Mouse (Mus musculus): ENCODE results near the gene Tctex1d1. TPM values are rescaled to one million over a fixed set of nuclear protein-coding genes. Genes with fewer than 3 reads are reported as not detected.
A peak's percentile ranks its signal among the peaks of the same experiment; 100 is the strongest.

The Tctex1d1 gene
- not detected for total RNA-seq (2021)
- long read RNA-seq, experiment 1, result 0 reads
- long read RNA-seq, experiment 2, result 0 reads

GRCm38 (mm10) chr4:102978440-102978839 is at the start of gene Tctex1d1:
Gene Tctex1d1 (plus strand): TSS chr4:102978606.
- DNase-seq, result peak in 1 of 2 experiments; percentile 12

DNA sequence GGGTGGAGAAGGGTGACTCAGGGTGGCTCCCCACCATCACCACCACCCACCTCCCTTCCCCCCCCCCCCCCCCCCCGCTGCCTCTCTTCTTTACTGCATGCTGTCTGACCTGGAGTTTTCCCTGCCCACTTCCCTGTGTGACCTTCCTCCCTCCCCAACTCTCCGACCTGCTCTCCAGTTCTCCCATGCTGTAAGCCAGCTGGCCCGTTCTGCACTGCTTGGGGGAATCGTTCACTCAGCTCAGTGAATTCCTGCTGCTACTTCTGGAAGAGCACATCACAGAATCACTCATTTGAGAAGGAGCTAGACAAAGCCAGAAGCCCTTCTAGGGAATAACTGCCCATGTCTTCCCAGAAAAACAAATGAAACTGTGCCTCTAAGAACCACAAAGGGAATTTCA is 48.9 kb upstream of the Tctex1d1 start:
- DNase-seq, result no peak

GRCm38 (mm10) chr4:102930679-102931078 is 47.7 kb upstream of the Tctex1d1 start:
- DNase-seq, result peak in 1 of 2 experiments; percentile 1

DNA sequence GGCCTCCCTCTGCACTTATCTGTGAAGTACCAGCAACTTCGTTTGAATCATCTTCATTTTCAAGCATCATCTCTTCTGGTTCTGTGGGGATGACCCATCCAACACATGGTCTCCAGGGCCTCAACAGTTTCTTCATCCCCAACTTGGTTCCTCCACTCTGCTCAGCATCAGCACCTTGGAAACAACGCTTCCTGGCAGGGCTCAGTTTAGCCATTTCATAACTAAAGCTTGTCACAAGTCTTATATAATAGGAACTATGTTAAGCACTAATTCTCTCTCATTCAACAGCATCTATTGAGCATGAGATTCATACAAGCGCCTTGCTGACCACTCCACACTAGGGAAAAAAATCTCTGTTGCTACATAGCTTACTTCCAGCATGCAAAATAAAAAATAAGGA is 38.1 kb upstream of the Tctex1d1 start:
- no peak for DNase-seq

- DNase-seq, result no peak
Measured at GRCm38 (mm10) chr4:102940738-102941137, 37.7 kb upstream of the Tctex1d1 start.

DNA sequence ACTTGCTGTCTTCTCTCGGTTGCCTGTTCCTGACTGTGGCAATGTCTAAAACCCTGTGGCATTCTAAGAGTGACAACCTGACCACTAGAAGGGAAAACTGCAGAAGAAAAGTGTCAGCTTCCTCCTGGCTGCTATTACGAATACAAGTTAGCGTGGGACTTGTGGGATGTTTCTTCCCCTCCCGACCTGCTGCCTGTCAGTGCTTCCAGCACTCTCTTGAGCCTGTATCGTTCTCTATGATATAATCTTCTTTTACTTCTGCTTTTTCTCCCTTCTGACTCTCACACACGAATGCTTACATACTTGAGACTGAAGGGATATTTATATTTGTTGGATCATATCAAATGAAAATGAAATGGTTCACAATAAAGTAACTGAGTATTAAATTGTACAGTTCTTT is 34.1 kb upstream of the Tctex1d1 start:
- DNase-seq, result no peak

DNA sequence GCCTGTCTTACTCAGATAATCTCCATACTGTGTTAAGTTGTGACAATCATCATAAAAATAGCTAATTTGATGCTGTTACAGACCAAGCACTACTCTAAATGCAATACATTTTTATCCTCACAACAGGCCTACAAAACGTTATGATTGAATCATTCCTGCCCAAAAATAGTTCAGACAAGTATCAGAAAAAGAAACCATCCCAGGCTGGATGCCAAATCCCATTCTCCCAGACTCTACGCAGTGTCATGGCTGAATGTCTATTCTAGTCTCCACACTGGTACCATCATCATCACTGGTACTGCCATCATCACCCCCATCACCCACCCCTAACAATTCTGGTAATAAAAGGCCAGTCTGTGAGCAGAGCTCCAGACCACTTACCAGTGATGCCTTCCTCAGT is 25.9 kb upstream of the Tctex1d1 start:
- DNase-seq, result no peak

- DNase-seq, result no peak
Measured at GRCm38 (mm10) chr4:102955294-102955956, 23.0 kb upstream of the Tctex1d1 start.

- DNase-seq, result no peak
Measured at GRCm38 (mm10) chr4:102959409-102959808, 19.0 kb upstream of the Tctex1d1 start.

DNA sequence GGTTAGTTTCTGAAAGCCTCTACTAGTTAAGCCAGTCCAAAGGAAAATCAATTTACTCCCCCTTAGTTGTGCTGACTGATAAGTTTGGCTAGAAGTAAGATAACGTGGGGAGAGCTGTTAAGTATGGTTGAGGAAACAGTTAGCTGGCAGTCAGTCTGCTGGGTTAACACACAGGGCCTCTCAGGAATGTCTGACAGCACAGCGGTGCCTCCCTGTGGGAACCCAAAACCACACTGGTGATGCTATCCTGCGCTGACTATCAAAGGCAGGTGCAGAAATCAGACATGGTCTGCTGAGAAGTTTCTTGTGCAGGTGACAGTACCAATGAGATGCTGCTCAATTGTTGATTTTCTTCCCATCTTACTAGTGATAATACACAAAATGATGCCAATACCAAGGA is 14.2 kb upstream of the Tctex1d1 start:
- DNase-seq, result no peak

DNA sequence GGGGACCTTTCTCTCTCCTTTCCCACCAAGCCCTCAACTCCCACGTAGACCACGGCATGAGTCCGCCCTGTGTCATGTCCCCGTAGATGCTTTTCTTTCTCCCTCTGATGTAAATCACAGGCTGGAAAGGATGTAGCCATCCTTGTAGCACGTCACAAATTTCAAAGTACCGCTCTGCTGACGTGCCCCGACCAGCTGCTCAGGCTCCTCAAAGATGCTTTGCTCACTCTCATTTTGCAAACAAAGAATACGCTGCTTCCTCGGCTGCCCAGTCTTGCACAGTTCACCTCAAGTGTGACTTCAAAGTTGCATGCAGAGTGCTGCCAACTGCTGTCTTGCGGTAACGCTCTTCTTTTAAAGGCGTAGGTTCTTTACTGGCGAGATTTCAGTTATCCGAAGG is 10.6 kb upstream of the Tctex1d1 start:
- DNase-seq, result no peak

GRCm38 (mm10) chr4:102969599-102969998 is 8.8 kb upstream of the Tctex1d1 start:
- no peak for DNase-seq

- DNase-seq, result no peak
Measured at GRCm38 (mm10) chr4:102971159-102971558, 7.2 kb upstream of the Tctex1d1 start.

DNA sequence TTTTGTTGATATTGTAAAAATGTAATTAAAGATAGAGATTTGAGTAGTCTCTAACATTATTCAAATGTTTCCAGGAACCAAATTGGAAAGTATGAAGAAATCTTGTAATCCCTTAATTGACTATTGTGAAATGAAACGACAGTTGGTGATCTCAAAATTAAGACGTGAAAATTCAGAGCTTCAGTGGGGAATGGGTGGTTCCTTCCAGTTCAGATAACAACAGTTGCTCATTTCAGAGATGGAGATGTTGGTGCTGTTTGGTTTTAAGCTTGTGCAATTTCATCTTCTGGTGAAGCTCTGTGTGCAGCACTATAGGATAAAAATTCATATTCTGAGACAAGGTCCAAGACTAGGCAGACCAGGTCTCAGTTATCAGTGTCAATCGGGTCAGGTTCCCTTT is 6.3 kb upstream of the Tctex1d1 start:
- no peak for DNase-seq

GRCm38 (mm10) chr4:102974172-102974571 is 4.2 kb upstream of the Tctex1d1 start:
- DNase-seq, result no peak

DNA sequence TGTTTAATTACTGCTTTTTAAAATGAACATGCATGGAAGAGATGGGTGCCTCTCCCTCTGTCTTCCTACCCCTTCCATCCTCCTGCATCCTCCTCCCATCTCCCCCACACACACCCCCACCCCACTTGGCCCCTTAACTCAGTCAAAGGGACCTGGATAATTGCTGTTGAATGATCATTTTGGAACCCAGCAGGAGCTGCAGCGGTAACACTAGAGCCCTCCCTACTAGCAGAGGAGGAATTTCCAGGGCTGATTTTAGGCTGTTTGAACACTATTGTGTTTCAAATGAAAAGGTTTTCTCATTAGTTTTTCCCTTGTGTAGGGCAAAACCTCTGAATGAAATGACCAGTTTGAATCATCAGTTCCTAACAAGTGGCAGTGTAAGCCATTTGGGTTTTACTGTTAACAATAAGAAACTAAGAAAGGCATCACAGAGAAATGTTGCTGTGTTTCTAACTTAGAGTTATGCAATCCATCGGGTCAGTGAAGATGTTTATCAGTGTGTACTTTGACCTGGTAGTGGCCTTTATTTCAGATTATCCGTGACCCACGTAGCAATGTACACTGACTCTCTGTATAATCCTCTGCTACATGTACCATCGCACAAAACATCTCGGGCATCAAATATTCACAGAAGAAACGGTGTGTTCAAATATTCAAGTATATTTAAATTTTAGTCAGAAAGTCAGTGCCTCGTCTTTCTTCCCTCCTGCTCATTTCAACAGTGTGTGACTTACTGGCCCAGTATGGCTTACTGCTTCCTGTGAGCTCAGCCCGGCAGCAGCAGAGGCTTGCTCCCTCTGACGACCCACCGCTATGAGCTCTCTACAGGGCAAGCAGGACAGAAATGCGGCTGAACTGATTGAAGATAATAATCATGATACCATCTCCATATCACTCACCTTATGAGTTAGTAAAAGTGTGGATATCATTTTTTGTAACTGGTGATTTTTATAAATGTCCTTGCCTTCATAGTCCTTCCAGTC is 1.8 kb upstream of the Tctex1d1 start:
- no peak for DNase-seq

GRCm38 (mm10) chr4:102977778-102978321 is 556 bp upstream of the Tctex1d1 start:
- DNase-seq, result no peak

- DNase-seq, result no peak
Measured at GRCm38 (mm10) chr4:102979385-102979784, 979 bp downstream of the Tctex1d1 start.

- DNase-seq, result no peak
Measured at GRCm38 (mm10) chr4:102981709-102982108, 3.3 kb downstream of the Tctex1d1 start.

DNA sequence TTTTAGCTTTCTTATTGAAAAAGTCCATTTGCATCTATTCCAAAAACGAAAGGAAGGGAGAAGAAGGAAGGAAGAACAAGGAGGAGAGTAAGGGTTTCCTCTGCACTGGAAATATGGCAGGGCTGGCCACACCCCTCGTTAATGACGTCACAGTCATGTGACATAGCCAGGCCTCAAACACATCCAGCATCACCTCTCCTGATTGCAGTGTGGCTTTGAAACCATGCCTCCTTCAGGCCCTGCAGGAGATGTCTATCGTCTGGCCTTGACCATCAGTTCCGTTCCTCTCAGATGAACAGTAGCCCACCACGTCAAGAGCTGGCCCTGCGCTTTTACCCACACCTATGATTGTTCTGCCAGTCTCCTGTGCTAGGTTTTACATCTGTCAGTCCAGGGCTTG is 7.8 kb downstream of the Tctex1d1 start:
- no peak for DNase-seq

DNA sequence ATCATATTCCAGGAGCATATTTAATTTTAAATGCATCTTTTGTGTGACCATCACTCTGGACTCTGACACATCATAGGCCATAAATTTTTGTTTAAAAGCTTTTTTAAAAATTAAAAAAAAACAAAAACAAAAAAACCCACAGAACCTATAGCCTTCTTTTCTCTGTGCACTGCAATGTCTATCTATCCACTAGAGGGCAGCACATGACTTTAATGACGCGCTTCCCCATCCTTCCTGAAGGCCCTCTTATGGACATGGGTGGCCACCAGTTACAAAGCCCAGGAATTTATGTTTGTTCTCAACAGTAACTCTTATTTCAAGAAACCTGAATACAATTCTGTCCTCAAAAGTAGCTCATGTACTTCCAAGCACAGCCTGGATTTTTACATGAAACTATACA is 8.5 kb downstream of the Tctex1d1 start:
- peak; percentile 53 to 74 for DNase-seq

DNA sequence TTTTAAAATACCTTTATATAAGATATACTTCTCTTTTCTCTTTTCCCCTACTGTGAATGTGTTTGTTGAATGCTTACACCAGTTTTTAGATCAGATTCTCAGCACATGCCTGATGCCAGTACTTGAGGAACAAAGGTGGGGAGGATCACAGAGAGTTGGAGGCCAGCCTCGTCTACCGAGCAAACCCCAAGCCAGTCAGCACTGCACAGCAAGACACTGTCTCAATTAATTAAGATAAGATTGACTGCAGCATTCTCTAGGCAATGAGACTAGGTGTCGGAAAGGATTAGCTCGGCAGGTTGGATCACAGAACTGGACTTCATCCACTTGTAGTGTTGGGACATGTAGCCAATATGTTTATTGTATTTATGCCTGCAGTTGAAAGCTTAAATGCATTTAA is 8.9 kb downstream of the Tctex1d1 start:
- no peak for DNase-seq

GRCm38 (mm10) chr4:102987756-102988155 is 9.3 kb downstream of the Tctex1d1 start:
- DNase-seq, result no peak

All from heart, adult 18-20 months (tissue).